Mouse (Mus musculus): Measurements from ENCODE around the gene Poln.

Poln gene

DNA sequence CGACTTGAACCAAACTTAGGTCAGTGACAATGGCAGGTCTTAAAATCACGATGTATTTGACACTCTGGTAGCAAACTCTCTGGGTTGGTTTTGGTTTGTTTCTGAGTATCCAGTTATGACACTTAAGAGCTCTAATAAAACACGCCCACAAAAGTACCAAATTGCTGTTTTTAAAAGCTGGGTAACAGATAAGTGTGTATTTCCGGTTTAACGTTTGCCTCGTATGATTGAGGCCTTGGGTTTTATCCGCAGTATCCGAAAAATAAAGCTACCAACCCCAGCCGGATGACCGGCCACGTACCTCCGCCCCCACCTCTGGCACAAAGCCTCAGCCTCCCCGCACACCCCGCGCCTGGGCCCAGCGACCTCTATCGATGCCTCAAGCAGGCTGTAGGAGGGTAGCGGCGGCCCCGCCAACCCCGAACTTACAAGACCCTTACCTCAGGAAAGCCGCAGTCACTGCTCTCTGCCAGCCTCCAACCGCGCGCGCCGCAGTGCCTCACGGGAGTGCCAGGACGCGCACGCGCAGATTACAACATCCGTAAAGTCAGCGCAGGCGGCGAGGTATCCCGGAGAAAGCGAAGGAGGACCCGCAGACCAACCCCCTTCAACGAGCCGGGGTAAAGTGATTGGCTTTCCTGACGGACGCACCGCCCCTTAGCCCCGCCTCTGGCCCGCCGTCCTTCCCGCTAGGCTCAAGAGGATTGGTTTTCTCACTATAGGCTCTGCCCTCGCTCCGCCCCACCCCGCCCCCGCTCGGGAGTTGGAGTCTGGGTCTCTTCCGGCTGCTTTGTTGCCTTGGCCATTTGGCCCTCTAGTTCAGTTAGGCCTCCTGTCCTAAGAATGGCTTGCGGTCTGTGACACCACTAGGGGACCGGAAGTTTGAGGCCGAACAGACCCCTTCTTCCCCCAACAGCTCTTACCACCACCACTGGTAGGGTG is at the start of gene Poln, which contains the start of gene Haus3:
Gene Poln, minus strand, starts transcription at position 499 of the 942 bp plus-strand sequence.
Gene Haus3, minus strand, starts transcription at position 578 of the 942 bp plus-strand sequence.
- peak; percentile 97 to 98 for DNase-seq (ENCODE audit: low spot score in 2 of 2)

DNA sequence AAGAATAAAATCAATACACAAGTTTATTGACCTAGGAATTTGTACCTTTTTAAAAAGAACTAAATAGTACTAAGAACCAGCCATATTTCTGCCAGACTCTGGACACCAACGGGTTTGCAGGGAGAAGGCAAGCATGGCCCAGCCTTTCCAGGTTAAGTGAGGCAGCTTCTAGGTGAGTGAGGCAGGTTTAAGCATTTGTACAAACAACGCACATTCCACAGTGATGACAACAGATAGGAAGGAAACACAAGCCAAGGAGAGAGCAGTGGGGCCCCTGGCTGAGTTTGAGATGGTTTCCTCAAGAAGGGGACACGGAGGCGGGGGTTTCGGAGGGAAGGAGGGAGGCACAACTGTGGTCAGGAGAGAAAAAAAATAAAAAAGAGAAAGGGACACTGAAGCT is 49.4 kb upstream of the Poln start:
- no peak for DNase-seq (ENCODE audit: low spot score in 2 of 2)

DNA sequence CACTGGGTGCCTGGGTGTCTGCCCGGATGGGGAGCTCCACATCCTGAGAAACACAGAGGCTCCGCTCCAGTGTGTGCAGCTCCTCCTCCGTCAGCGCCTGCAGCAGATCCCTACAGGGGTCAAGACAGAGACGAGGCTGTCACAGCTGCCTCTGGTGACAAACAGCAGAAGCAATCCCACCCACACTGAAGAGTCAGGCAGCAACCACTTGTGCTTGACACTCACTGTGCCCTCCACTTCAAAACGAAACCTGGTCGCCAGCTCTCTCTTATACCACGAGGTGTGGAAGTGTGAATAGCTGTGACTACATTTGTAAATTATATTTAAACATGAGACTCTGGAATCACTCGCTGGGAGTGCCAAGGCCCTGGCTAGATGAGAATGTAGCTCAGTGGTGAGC is 48.5 kb upstream of the Poln start:
- DNase-seq (ENCODE audit: low spot score in 2 of 2): peak; percentile 24 to 29

DNA sequence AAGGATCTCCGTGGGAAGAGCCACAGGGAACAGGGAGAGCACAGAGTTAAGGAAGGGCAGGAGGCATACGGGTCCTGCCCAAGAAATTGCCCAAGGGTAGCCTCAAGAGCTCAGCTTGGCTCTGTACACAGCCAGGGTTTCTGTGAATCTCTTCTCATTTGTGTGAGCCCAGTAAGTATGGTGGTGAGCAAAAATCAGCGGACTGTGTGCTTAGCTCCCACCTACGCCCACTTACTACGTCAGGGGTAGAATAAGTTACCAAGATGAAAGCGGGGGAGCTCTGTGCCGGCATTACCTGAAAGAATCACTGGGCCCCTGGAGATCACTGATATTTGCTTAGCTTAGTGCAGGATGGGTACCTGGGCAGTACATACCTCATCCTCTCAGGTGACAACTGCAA is 46.8 kb upstream of the Poln start:
- DNase-seq (ENCODE audit: low spot score in 2 of 2): no peak

DNA sequence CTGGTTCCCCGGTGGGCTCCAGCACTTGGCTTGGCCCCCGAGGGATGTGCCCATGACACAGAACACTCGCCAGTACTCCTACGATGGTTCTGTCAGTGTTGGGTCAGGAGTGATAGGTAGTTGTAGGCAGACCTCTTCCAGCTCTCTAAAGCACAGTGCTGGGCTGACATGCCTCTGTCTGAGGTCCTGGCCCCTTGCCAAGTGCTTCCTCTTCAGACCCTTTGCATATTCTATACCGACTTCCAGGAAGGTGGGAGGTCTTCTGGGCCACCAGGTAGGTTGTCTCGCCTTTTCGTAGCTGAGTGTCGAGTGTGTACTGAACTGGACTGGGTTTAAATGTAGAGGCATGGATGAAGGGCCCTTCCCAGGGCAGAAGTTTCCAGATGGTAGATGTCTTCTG is 44.4 kb upstream of the Poln start:
- no peak for DNase-seq (ENCODE audit: low spot score in 2 of 2)

DNA sequence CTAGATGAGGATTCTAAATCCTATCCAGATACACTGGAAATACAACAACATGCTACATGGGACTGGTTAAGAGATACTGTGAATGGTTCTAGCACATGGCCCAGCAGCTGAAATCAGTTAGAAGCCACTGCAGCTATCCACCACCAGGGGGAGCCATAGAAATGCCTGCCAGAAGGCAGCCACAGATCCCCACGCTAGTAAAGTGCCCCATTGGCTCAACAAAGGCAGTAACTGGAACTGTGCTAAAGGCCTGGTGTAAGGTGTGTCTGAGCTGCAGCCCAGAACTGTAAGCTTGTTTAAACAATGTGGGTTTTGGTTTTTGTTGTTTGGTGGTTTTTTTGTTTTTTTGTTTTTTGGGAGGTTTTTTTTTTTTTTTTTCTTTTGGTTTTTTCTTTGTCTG is 41.0 kb upstream of the Poln start:
- DNase-seq (ENCODE audit: low spot score in 2 of 2): peak; percentile 52 to 76

DNA sequence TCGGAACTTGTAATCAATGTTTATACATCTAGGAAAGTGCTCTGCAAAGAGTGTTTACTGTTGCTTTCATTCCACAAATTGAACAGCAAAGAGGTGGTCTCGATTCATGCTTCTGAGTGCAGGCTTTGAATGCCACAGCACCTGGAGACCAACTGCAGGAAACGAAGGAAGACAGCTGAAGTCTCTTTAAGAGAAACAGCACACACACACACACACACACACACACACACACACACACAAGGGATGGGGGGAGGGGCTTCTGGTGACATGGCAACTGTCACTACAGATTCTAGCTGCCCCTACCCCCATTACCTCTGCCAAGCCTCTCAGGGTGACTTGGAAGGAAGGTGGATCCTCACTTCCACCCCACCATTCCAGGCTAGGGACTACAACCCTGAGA is 38.3 kb upstream of the Poln start:
- no peak for DNase-seq (ENCODE audit: low spot score in 2 of 2)

DNA sequence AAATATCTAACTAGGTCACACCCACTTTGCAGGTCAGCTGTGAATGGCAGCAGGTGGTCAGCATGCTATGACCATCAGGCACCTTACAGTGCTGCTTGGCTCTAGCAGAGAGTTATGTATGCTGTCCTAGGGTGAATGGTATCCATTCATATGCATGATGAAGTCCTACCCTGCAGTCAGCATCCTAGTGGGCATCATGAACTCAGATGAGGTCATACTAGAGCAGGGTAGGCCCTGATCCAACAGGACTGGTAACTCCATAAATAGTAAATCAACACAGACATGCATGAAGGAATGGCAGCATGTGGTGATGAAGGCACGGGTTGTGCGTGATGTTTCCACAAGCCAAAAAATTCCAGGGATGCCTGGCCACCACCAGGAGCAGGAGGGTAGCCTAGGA is 36.5 kb upstream of the Poln start:
- DNase-seq (ENCODE audit: low spot score in 2 of 2): no peak

DNA sequence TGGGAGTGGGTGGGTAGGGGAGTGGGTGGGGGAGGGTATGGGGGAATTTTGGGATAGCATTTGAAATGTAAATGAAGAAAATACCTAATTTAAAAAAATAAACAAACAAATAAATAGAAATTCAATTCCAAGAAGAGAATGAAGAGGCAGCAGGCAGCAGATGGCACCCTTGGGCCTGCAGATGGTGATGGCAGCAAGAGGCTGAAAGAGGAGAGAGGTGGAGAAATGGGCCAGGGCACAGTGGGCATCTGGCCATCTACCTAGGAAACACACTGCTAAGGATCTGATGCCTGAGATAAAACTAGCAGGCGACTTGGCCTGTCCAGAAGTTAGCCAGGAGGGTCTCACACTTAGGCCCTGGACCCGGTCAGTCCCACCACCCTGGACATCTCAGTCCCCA is 35.7 kb upstream of the Poln start:
- no peak for DNase-seq (ENCODE audit: low spot score in 2 of 2)

DNA sequence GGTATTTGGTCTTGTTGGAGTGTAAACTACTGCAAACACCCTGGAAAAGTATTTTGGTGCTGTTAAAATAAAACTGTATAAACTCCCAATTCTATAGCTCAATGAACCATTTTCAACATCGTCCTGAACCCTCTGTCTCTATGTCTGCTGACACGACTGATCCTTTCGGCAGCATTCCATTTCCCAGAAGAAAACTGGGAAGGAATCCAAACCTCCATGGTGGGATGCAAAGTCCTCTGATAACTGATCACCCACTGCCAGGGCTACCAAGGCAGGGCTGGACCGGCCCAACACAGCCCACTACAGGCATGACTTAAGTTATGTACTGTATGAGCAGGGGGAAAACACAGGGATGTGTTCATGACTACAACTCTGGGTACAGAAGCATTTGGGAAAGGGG is 32.8 kb upstream of the Poln start:
- DNase-seq (ENCODE audit: low spot score in 2 of 2): no peak

DNA sequence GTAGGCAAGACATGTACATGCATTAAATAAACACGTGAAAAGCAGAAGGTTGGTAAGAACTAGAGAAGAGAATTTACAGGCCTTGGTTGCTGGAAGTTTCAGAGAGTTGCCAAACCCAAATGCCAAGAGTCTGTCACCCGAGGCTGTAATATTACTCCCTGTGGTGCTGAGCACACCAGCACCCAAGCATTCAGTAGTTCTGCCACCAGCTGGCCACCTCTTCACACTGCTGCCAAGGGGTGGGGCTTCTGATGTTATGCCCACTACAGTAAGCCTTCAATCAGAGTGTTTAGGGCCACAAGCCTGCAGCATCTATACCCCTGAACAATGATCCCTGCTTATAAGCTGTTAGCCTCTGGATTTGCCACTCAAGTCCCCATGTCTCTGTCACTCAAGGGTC is 32.1 kb upstream of the Poln start:
- DNase-seq (ENCODE audit: low spot score in 2 of 2): no peak

DNA sequence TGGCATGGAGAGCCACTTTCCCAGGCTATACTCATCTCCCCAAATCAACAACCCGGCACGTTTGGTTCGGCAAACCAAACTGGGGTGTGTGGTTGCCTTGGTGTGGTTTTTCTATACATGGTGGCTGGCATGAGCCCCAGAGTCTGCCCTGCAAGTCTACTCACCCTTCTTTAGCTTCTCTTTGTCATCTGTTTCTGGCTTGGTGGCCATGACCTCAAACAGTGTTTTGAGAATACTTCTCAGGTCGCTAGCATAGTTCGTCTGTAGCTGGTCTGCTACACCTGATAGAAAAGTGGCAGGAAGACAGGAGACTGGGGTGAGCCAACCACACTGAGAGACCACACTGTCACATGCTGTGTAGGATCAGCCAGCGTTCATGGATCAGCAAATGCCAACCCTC is 29.4 kb upstream of the Poln start:
- no peak for DNase-seq (ENCODE audit: low spot score in 2 of 2)

DNA sequence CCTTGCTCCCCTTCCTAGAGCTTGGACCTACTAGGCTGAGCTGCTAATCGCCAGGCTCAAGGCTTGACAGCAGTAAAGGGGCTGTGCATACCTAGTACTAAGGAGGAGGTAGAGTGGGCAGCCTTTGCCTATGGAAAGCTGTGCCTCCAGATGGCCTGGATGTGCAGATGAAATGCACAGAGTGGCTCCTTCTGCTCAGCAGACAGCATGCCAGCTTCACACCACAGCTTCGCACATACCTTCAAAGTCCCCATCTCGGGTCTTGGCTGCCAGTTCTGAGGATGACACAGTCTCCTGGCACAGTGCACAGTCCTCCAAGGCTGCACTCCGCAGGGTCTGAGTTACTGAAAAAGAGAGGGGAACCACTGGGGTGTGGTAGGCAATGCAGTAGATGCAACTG is 28.0 kb upstream of the Poln start:
- DNase-seq (ENCODE audit: low spot score in 2 of 2): no peak

DNA sequence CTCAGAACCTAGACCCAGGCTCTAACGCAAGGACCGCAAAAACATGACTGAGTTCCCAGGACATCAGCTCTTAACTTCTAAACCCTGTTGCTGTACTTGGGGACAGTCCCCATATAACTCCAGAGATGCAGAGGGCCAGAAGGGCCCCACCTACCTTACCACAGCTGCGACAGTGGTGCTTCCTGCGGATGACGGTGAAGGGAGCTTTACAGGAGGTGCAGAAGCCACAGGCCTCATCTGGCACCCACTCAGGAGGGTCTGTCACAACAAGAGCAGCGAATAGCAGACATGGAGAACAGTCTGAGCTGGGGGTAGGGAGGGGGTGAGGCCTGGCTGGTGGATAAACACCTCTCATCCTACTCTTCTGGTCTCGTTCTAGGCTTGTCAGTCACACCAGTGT is 27.2 kb upstream of the Poln start:
- no peak for DNase-seq (ENCODE audit: low spot score in 2 of 2)

DNA sequence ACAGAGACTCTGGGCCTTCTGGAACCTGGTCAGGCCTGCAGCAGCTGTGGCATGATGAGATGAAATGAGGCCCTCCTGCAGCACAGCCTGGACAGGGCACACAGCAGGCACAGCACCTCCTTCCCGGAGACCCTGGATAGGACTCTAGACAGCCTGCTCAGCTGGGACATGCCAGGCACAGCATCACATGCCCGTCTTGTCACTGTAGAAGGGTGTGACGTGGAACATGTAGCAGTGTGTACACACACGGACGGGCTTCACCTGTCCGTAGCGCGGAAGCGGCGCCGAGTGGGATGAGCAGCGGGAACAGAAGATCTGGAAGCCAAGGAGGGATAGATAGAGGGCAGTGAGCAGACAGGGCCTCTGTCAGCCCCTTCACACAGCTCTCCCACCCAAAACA is 26.5 kb upstream of the Poln start:
- no peak for DNase-seq (ENCODE audit: low spot score in 2 of 2)

DNA sequence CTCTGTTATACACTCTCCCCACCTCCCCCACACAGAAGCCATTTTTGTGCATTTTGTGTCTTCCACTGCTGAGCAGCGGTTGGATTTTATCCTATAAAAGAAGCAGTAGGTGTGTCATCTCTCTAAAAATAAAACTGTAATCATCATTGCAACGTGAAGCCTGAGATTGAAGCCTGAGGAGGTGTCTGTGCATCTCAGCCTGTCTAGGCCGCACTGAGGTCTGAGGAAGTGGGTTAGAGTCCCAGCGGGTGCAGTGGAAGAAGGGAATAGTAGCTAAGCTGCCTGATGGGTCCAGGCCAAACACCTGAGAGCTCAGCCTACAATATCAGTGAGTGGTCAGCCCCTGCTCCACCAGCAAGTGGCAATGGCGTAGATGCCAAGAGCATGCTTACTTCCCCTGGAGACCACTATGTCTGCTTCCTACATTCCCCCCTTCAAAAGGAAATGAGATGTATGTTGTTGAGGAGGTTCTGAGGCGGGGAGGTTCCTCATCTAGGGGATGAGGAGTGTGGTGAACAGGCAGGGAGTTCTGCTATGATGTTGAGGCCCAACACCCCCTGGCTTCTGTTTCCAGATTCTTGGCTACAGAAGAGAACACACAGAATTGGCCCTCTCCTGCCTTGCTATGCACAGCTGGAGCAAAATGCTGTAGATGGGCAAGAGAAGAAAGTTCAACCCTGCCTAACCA is 25.9 kb upstream of the Poln start:
- DNase-seq (ENCODE audit: low spot score in 2 of 2): no peak

DNA sequence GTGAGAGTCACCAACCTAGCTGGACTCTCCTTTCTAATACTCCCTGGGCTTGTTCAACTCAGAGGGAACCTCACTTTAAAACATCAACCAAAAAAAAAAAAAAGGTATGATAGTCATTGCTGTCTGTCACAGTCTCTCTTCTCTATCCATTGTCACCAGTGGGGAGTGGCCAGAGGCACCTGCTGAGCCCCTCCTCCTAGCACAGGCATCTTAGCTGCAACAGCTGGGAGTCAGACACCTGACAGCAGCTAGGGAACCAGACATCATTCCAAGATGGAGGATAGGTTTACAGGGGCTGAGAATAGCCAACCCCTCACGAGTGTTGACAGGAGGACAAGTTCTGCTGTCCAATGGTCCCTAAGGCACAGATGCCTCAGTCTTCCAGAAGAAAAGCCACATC is 25.2 kb upstream of the Poln start:
- DNase-seq (ENCODE audit: low spot score in 2 of 2): no peak

DNA sequence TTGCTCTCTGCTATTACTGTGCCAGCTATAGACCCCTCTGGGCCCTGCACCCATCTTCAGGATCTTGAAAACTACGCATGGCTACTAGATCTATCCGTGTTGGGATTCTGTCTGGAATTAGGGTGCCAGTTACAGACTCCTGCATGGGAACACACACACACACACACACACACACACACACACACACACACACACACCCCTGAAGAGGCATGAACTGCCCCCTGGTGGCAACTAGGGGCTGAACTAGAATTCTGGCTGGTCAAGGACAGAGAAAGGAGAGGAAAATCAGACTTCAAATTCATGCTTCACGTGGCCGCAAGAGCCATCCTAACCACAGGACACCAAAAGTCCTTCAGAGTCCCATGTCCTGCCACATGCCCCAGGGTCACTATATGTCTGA is 22.6 kb upstream of the Poln start:
- DNase-seq (ENCODE audit: low spot score in 2 of 2): no peak

DNA sequence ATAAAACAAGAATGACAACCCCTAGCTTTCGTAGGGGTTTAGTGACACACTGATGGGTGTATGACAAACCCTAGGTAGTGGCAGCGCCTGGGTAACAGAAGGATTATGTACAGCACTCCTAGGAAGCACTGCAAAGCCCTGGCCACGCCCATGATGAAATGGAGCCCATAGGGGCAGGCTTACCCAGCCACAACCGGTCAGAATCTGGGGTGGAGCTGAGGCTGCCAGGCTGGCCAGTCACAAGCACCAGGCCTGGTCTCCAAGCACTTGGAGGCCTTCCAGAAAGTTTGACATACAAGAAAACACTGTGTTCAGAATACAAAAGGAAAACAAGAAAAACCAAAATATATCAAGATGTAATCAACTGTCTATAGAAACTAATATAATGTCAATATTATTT is 21.8 kb upstream of the Poln start:
- no peak for DNase-seq (ENCODE audit: low spot score in 2 of 2)

DNA sequence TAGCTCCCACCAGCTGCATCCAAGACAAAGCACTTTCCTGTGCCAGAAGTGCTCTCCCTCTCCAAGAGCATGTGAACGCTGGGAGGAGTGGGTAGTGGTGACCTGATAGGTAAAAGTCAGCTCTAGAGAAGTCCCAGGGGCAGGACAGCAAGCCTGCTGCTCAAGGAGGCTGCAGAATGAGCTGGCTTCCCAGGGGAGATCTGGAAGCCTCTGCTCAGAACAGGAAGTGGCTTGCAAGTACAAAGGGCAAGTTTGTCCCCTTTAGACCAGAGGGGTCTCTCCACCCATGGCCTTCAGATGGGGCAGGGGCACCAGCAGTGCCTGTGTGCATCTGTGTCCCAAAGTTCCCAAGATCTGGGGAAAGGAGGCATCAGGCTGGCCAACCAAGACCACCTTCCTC is 20.3 kb upstream of the Poln start:
- no peak for DNase-seq (ENCODE audit: low spot score in 2 of 2)

DNA sequence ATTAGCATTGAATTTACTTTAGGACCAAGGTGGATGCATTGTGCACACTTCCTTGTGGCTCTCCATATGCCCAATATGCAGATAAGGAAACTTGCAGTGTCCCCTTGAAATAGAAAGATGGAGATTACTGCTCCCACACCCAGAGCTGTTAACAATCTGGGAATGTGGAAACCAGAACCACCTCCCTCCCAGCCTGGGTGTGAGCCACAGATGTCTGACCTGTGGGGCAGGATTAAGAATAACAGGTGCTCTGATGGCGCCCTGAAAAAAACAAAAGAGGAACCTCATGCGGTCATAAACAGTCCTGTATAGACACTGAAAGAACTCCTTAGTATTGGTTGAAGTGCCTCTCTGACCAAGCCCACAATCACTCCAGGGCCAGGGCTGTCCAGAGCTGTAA is 19.6 kb upstream of the Poln start:
- DNase-seq (ENCODE audit: low spot score in 2 of 2): no peak

DNA sequence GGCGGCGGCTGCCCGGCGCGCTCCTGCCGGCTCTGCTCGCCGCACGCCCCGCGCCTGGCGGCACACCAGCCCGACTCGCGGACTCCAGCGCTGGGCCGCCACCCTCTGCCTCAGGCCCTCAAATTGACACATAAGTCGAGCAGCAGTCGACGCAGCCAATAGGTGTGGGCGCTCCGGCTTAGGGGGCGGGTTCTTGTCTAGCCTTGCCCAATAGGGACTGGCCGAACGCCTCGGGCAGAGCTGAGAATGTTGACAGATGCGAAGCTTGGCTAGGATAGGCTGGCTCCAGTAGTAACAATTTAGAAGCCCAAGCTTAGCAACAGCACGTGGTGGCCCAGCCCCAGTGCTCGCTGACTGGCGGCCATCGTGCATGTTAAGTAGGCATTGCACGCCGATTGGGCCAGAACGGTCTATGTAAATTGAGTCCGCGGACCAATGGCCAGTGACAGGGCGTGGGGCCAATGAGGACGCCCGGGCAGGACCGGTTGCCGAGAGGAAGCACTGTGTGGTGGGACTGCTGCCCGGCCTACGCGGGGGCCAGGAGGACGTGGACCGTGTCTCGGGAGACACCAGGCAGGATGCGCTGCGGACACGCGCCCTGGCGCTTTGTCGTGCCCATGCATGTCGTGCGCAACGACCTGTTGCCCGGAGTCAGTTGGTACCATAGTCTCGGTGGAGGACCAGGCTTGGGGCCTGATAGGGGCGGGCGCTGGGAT is 18.5 kb upstream of the Poln start, which contains the start of gene Mxd4:
Gene Mxd4, minus strand, starts transcription at position 120 of the 716 bp plus-strand sequence.
- DNase-seq (ENCODE audit: low spot score in 2 of 2): peak; percentile 100

All from heart, adult 9 months (tissue).